Mouse (Mus musculus) olfactory bulb, adult 2 months (tissue): ENCODE results near the gene Daxx. TPM values are rescaled to one million over a fixed set of nuclear protein-coding genes. Genes with fewer than 3 reads are reported as not detected.

Experiments used
- H3K27ac ChIP-seq: fragments of 200-500 bp; 2 replicates; pipeline ENCODE4 v1.5.1; 2012; ENCODE audit warnings: low read depth, low read length; ENCODE audit not compliant: insufficient read depth
- H3K4me1 ChIP-seq: fragments of 200-500 bp; 2 replicates; pipeline ENCODE4 v1.6.1; 2012; ENCODE audit warnings: low read length; ENCODE audit not compliant: control insufficient read depth, insufficient read depth
- H3K4me3 ChIP-seq: fragments of 200-500 bp; 2 replicates; pipeline ENCODE4 v1.5.1; 2012; ENCODE audit warnings: mild to moderate bottlenecking, low read depth, low read length, moderate library complexity; ENCODE audit not compliant: insufficient read depth
- CTCF ChIP-seq: fragments of 200-500 bp; IDR thresholded peaks from 2 replicates; pipeline ENCODE4 v1.5.1; 2012; ENCODE audit warnings: low read depth, mild to moderate bottlenecking, low read length, moderate library complexity; ENCODE audit not compliant: insufficient read depth
- POLR2A ChIP-seq: fragments of 200-500 bp; IDR thresholded peaks from 2 replicates; pipeline ENCODE4 v1.6.1; 2012; ENCODE audit warnings: mild to moderate bottlenecking, low read depth, low read length, moderate library complexity; ENCODE audit not compliant: insufficient read depth
- whole genome bisulfite sequencing: fragments of 180-500 bp; shearing (Covaris S2); methylation state at CpG from one replicate; pipeline ENCODE4 v1.1.7; 2018; 5-methylcytosine and 5-hydroxymethylcytosine counted together
- polyA plus RNA-seq: library from polyadenylated mRNA; stranded (reverse); fragments of >200 nt; gene quantifications from 2 replicates; pipeline ENCODE4 v1.2.4, GENCODE M21; 2012; ENCODE audit warnings: low replicate concordance; ENCODE audit not compliant: missing spikeins, insufficient read depth, insufficient read length

The Daxx gene
- polyA plus RNA-seq, 1 experiment: not detected

DNA sequence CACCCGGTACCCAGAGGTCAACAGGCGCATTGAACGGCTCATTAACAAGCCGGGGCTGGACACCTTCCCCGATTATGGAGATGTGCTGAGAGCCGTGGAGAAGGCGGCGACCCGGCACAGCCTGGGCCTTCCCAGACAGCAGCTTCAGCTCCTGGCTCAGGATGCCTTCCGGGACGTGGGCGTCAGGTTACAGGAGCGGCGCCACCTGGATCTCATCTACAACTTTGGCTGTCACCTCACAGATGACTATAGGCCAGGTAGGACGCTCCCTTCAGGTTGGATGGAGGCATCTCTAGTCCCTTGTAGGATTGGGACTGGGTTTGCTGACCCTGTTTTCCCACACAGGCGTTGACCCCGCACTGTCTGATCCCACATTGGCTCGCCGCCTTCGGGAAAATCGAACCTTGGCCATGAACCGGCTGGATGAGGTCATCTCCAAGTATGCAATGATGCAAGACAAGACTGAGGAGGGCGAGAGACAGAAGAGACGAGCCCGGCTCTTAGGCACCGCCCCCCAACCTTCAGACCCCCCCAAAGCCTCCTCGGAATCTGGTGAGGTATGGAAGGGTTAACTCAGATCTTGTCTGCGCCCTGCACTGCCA is 2.7 kb downstream of the Daxx start:
- Histone ChIP-seq H3K4me1 (peaks cover 22% of the 10 kb centered on the region), H3K4me3 (no peak overlapping the region), H3K27ac (no peak overlapping the region)
- no peak for TF ChIP-seq POLR2A
- 90% methylated on average over 28 of the region's 28 CpGs for WGBS

DNA sequence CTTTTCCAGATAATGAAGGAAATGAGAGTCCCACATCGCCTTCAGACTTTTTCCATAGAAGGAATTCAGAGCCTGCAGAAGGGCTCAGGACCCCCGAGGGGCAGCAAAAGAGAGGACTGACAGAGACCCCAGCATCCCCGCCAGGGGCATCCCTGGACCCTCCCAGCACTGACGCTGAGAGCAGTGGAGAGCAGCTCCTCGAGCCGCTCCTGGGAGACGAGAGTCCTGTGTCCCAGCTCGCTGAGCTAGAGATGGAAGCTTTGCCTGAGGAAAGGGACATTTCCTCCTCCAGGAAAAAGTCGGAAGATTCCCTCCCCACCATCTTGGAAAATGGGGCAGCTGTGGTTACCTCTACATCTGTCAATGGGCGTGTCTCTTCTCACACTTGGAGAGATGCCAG is 4.0 kb downstream of the Daxx start:
- TF ChIP-seq POLR2A: no peak
- TF ChIP-seq CTCF: no peak
- Histone ChIP-seq H3K27ac (no peak overlapping the region), H3K4me1 (peaks cover 30% of the 10 kb centered on the region), H3K4me3 (no peak overlapping the region)
- 88% methylated on average over 10 of the region's 10 CpGs for WGBS

DNA sequence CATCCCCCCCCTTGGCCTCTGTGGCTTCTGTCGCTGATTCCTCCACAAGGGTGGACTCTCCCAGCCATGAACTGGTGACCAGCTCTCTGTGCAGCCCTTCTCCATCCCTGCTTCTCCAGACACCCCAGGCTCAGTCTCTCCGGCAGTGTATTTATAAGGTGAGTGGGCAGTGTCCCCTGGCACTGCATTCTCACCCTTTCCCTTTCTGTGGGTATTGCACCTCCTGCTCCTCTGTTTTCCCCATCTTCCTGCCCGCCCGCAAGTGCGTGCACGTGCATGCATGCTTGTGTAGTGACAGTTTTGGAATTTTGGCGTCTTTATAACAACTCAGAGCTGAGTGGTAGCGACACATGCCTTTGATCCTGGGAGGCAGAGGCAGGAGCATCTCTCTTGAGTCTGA is 4.7 kb downstream of the Daxx start:
- no peak overlapping the region for H3K4me3 ChIP-seq
- peaks cover 31% of the 10 kb centered on the region for H3K4me1 ChIP-seq
- 93% methylated on average over 8 of the region's 8 CpGs for WGBS
- no peak overlapping the region for H3K27ac ChIP-seq
- no peak for TF ChIP-seq CTCF
- no peak for TF ChIP-seq POLR2A

DNA sequence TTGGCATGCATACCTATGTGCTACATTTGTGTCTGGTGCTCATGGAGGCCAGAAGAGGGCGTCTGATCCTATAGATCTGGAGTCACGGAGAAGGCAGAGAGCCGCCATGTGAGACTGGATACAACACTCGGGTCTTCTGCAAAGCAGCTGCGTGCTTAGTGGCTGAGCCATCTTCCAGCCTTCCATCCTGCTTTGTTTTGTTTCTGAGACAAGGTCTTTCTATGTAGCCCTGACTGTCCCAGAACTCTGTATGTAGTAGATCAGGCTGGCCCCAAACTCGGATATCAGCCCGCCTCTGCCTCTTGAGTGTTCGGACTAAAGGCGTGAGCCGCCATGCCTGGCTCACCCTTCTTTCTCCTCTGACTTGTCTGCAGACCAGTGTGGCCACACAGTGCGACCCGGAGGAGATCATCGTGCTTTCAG is 5.8 kb downstream of the Daxx start:
- Histone ChIP-seq H3K4me3 (no peak overlapping the region), H3K27ac (no peak overlapping the region), H3K4me1 (peaks cover 36% of the 10 kb centered on the region)
- TF ChIP-seq CTCF (no peak), POLR2A (no peak)
- WGBS: 57% methylated on average over 13 of the region's 13 CpGs

DNA sequence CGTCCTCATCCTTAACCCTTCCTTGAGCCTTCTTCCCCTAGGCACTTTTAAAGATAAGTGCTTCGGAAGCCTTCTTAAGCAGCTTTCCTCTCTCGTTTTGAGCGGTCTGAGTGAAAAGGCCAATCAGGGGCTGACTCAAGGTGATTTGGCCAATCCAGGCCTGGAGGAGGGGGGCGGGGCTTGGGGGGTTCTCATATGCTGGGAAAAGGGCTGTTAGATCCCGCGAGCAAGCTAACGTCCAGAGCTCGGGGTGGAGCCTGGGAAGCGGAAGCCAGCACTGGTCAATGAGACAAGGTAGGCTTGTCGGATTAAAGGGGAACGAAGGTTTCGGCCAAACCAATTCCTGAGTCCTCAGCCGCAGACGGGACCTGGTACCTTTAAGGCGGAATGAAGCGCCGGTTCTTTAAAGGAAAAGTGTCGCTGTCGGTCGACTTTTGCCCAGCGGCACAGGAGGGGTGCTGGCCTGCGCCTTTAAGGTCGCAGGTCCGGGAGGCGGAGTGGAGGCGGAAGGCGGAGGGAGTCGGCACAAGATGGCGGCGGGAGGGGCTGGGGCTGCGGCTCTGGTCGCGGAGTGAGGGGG is 6.5 kb downstream of the Daxx start, which contains the start of the genes Tapbp and Zbtb22:
TSS of gene Tapbp (plus strand) at position 229 of the 580 bp plus-strand sequence.
TSS of gene Zbtb22 (plus strand) at position 234 of the 580 bp plus-strand sequence.
- peak within 1 kb of the TSS; percentile 4; the same call in 1 of the 2 replicates for H3K27ac ChIP-seq
- H3K4me1 ChIP-seq: peaks cover 36% of the 10 kb centered on the region
- H3K4me3 ChIP-seq: peak within 1 kb of the TSS; percentile 50
- WGBS: under 1% methylated on average over 34 of the region's 34 CpGs
- no peak; the same call in 1 of the 2 replicates for TF ChIP-seq POLR2A
- TF ChIP-seq CTCF: no peak

DNA sequence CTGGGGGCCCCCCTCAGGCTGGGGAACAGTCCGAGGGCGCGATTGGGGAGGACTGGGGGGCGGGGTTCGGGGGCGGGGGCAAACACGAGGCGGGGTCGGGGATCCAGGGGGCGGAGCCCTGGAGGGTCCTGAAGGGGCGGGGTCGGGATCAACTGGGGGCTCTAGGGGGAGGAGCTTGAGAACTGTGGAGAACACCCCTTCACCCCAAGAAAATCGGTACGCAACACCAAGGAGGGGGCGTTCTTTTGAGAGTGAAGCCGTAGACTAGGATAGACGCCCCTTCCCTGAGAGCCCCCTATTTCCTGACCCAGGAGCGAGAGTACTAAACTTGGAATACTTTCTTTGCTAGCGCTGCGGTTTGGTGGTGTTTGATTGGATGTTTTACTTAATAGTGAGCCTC is 7.1 kb downstream of the Daxx start:
- Histone ChIP-seq H3K4me3 (peak overlapping the region; percentile 50), H3K27ac (no peak overlapping the region), H3K4me1 (peaks cover 37% of the 10 kb centered on the region)
- WGBS: 1% methylated on average over 19 of the region's 20 CpGs
- no peak for TF ChIP-seq CTCF
- no peak for TF ChIP-seq POLR2A

DNA sequence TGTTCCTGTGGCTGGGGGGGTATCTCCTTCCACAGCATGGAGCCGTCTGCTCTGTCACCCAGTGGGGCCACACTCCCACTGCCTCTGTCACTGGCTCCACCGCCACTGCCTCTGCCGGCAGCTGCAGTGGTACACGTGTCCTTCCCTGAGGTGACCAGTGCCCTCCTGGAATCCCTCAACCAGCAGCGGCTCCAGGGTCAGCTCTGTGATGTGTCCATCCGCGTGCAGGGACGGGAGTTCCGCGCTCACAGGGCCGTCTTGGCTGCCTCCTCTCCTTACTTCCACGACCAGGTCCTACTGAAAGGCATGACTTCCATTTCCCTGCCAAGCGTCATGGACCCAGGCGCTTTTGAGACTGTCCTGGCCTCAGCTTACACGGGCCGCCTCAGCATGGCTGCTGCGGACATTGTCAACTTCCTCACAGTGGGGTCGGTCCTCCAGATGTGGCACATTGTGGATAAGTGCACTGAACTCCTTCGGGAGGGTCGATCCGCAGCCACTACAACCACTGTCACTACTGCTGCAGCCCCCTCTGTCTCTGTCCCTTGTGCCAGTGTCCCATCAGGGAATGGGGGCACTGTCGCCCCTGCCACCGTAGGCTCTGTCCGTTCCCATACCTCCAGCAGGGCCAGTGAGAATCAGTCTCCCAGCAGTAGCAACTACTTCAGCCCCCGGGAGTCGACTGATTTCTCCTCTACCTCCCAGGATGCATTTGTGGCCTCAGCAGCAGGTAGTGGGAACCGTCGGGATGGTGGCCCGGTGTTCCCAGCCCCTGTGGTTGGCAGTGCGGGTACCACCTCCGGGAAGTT is 7.8 kb downstream of the Daxx start:
- WGBS: 70% methylated on average over 31 of the region's 31 CpGs
- TF ChIP-seq POLR2A: no peak
- no peak for TF ChIP-seq CTCF
- H3K27ac ChIP-seq: no peak overlapping the region
- peaks cover 34% of the 10 kb centered on the region for H3K4me1 ChIP-seq
- peak overlapping the region; percentile 50; the same call in 1 of the 2 replicates for H3K4me3 ChIP-seq

DNA sequence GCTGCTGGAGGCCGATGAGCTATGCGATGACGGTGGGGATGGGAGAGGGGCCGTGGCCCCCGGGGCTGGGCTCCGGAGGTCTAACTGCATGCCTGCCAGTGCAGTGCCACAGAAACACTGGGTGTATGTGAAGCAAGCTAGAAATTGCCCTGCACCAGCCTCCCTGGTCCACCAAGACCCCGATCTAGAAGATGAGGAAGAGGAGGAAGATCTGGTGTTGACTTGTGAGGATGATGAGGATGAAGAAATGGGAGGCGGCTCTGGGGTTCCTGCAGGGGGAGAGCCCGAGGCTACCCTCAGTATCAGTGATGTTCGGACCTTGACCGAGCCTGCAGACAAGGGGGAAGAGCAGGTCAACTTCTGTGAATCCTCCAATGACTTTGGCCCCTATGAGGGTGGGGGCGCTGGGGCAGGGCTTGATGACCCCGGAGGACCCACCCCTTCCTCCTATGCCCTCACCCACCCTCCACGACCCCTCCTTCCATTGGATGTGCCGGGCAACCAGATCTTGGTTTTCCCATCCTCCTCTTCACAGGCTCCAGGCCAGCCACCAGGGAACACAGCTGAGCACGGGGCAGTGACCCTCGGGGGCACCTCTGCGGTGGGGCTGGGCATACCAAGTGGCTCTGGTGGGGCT is 8.6 kb downstream of the Daxx start:
- Histone ChIP-seq H3K4me3 (no peak overlapping the region), H3K4me1 (peaks cover 34% of the 10 kb centered on the region), H3K27ac (no peak overlapping the region)
- TF ChIP-seq POLR2A: no peak
- TF ChIP-seq CTCF: no peak
- WGBS: 84% methylated on average over 18 of the region's 18 CpGs

DNA sequence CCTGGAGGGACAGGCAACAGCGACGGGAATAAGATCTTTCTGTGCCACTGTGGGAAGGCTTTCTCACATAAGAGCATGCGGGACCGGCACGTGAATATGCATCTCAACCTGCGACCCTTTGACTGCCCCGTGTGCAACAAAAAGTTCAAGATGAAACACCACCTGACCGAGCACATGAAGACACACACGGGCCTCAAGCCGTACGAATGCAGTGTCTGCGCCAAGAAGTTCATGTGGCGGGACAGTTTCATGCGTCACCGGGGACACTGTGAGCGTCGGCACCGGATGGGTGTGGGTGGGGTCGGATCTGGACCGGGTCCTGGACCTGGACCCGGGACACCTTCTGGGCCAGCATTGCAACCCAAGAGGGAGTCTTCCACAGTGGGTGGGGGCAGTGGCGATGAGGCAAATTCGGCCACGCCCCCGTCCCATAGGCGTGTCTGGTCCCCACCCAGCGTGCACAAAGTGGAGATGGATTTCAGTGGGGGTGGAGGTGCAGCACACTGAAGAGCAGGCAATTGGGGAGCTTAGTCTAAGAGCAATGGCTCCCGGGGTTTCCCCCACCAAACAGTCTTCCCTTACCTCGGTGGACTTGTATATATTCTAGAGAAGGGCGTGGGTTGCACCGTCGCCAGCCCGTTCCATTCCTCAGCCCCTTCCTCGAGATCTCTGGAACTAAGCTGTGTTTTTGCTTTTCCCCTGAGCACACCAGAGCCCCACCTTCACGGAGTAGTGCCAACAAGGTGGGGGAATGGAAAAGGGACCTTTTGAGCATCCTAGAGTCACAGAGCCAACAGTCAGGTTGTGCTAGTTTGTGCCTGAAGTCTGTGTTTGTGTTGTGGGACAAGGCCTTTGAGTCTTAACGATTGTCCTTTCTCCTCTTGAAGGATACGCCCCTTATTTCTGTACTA is 9.3 kb downstream of the Daxx start:
- WGBS: 63% methylated on average over 37 of the region's 37 CpGs
- Histone ChIP-seq H3K4me1 (peaks cover 34% of the 10 kb centered on the region), H3K4me3 (peak overlapping the region; percentile 59; the same call in 1 of the 2 replicates), H3K27ac (no peak overlapping the region)
- TF ChIP-seq POLR2A (no peak), CTCF (no peak)
